Mouse (Mus musculus): ENCODE measurements around the gene Dmrt1.

- TF ChIP-seq CTCF (IDR thresholded peaks at IDR 0.05; ENCODE audit: borderline replicate concordance, control insufficient read depth, extremely low read depth, insufficient read depth, low read length, poor library complexity) (no peak), POLR2A (IDR thresholded peaks at IDR 0.05; ENCODE audit: control insufficient read depth, extremely low read depth, insufficient read depth, low read length, poor library complexity) (no peak)
These were observed 44.7 kb upstream of the Dmrt1 start for GRCm38 (mm10) chr19:25460760-25461159.
